Mouse (Mus musculus): ENCODE results near the gene Krt32.

The Krt32 gene

GRCm38 (mm10) chr11:100087861-100088260 is at the start of gene Krt32:
Gene Krt32, minus strand, starts transcription at chr11:100088226.
- WGBS: 88% methylated on average over 10 of the region's 10 CpGs

GRCm38 (mm10) chr11:100137693-100138092 is 49.7 kb upstream of the Krt32 start:
- 64% methylated on average over 5 of the region's 5 CpGs for WGBS

- 75% methylated on average over 5 of the region's 5 CpGs for WGBS
Observed at GRCm38 (mm10) chr11:100136559-100136958, 48.5 kb upstream of the Krt32 start.

- 68% methylated on average over 7 of the region's 7 CpGs for WGBS
Observed at GRCm38 (mm10) chr11:100135731-100136130, 47.7 kb upstream of the Krt32 start, which contains the start of gene Krt15. Gene Krt15, minus strand, starts transcription at chr11:100135928.

- 84% methylated on average over 7 of the region's 7 CpGs for WGBS
Observed at GRCm38 (mm10) chr11:100124901-100125300, 36.9 kb upstream of the Krt32 start.

- WGBS: 81% methylated on average over 3 of the region's 3 CpGs
Observed at GRCm38 (mm10) chr11:100121466-100121865, 33.4 kb upstream of the Krt32 start, which contains the start of gene Krt13. Gene Krt13, minus strand, starts transcription at chr11:100121566.

- 87% methylated on average over 5 of the region's 5 CpGs for WGBS
Observed at GRCm38 (mm10) chr11:100120331-100120730, 32.3 kb upstream of the Krt32 start.

GRCm38 (mm10) chr11:100113742-100114029 is 25.7 kb upstream of the Krt32 start:
- WGBS: 90% methylated on average over 2 of the region's 2 CpGs

- 87% methylated on average over 11 of the region's 11 CpGs for WGBS
Observed at GRCm38 (mm10) chr11:100112935-100113741, 25.1 kb upstream of the Krt32 start.

GRCm38 (mm10) chr11:100105576-100106122 is 17.6 kb upstream of the Krt32 start, which contains the start of gene Krt36:
Gene Krt36, minus strand, starts transcription at chr11:100105626.
- 90% methylated on average over 6 of the region's 6 CpGs for WGBS

GRCm38 (mm10) chr11:100102693-100103429 is 14.8 kb upstream of the Krt32 start:
- 78% methylated on average over 15 of the region's 15 CpGs for WGBS

GRCm38 (mm10) chr11:100100391-100100790 is 12.4 kb upstream of the Krt32 start:
- WGBS: 71% methylated on average over 4 of the region's 4 CpGs

GRCm38 (mm10) chr11:100097819-100098218 is 9.8 kb upstream of the Krt32 start:
- WGBS: 85% methylated on average over 9 of the region's 9 CpGs

GRCm38 (mm10) chr11:100096141-100096540 is 8.1 kb upstream of the Krt32 start, which contains the start of gene Krt35:
Gene Krt35, minus strand, starts transcription at chr11:100096241.
- 75% methylated on average over 9 of the region's 9 CpGs for WGBS

GRCm38 (mm10) chr11:100088378-100089025 is 476 bp upstream of the Krt32 start:
- 53% methylated on average over 7 of the region's 7 CpGs for WGBS

- 67% methylated on average over 1 of the region's 1 CpGs for WGBS
Observed at GRCm38 (mm10) chr11:100073873-100074272, 14.2 kb downstream of the Krt32 start.

- 87% methylated on average over 17 of the region's 17 CpGs for WGBS
Observed at GRCm38 (mm10) chr11:100067293-100068036, 20.6 kb downstream of the Krt32 start.

- WGBS: 65% methylated on average over 12 of the region's 12 CpGs
Observed at GRCm38 (mm10) chr11:100066236-100067010, 21.6 kb downstream of the Krt32 start.

GRCm38 (mm10) chr11:100058875-100059274 is 29.2 kb downstream of the Krt32 start:
- 75% methylated on average over 8 of the region's 8 CpGs for WGBS
